Mouse (Mus musculus) right cerebral cortex, postnatal 25 days (tissue): ENCODE measurements around the gene Ammecr1.

ENCODE experiments used
- DNase-seq: peaks from one replicate; pipeline ENCODE4 v3.0.0; 2022

Ammecr1 gene

DNA sequence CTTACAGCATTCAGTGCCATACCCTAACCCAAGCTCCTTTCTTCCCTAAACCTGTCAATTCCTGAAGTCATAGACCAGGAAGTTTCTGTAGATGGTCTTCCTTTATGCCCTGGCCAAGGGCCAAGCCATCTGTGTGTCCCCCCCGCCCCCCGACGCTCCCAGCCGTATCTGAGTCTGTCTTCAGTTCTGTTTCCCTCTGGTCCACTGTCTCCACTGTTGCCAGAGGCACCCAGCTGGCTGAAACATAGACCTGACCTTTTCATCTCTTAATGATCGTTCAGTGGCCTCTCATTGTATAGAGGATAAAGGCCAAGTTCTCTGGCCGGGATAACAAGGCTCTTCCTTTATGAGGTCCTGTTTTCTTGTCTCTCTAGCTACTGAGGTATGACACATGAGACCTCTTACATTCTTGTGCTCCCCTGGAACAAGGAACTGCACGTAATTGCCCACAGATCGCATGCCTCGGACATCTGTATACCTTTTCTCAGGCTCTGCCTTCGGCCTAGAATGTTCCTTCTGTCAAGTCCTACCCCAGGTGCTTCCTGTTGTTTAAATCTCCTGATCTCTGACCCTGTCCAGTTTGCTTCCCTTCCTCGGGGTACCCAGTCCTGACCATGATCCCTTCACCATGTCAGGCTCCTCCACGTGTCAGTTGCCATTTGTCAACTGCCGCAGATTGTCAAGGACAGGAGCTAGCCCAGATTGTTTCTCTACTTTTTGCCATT lies 138.2 kb downstream of the Ammecr1 start:
- DNase-seq, result no peak

DNA sequence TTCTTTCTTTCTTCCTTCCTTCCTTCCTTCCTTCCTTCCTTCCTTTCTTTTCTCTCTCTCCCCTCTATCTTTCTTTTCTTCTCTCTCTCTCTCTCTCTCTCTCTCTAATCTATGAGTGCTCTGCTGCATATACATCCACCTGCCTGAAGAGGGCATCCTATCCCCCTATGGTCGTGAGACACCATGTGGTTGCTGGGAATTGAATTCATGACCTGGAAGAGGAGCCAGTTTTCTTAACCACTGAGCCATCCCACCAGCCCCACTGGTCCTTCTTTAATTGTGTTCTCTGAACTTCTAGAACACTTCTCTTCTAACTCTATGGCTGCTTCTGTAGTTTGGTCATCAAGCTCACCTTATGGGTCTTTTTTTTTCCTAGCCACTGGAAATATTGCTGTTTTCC lies 138.9 kb downstream of the Ammecr1 start:
- DNase-seq, result no peak

DNA sequence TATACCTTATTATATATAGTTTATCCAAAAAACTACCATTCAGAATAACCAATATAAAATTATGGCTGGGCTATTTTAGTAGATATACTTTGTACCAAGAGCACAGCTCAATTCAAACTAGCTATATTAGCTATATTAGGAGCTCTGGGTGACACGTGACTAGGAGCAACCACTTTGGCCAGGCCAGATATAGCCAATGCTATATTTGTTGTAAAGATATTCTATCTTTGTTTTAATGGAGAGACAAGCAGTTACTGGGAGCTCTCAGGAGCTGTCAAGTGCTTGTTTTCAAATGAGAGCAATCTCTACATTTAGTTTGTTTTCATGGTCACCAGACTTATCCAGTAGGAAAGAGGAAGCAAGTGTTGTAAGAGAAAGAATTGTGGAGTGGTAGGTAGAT lies 141.2 kb downstream of the Ammecr1 start:
- no peak for DNase-seq

DNA sequence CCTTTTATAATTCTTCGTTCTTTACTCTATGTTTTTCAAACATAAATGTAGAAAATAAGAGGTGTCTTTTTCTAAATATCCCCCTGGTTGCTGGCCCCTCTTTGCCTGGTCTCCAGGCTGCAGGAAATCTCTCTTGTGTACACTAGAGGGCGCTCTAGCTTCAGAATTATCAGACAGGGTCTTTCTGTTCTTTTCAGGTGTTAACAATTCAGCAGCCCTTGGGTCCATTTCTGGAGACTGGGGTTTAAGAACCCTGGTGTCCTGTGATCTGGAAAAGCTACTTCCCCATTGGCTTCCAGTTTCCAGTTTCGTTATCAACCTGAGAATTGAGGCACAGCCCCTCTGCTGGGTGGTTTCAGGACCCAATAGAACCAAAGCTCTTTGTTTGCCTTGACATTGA lies 144.7 kb downstream of the Ammecr1 start:
- DNase-seq, result no peak

DNA sequence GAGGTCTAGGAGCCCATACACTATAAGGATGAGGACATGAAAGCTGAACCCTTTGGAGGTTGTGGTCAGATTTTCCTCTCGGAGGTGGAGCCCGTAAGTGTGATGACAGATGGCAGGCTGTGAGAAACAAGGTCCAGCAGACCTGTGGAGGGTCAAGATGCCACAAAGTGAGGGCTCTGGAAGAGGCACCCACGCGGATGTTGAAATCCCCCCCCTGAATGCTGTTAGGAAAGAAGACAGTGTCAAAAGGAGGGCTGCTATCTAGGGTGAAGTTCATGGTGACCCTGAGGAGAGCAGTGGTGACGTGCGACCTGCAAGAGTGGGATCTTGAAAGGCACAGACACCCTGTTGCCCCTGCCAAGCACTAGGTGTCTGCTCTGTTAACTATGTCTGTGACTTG lies 145.3 kb downstream of the Ammecr1 start:
- no peak for DNase-seq

DNA sequence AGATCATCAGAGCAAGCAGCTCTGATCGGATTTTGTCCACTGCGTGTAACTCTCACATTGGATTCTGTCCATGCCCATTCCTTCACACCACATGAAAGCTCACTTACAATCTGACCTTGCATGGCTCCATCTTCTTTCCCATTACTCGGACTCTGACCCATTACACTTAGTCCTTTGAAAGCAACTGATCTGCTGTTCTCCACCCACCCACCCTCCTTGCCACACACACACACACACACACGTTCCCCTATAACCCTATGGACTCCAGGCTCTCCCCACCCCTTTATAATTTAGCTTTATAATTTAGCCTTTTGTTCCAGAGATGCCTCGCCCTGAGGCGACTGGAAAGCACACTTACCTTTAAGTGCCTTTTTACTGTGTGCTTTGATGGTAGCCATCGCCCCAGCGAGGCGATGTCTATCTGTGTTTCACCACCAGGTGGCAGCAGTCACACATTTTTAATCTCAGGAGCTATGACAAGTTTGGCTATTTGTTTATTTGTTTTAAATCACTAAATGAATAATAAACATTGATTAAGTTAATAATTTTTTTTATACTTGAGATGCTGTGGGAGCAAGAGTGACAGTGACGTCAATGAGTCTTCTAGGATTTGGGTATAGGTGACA lies 148.4 kb downstream of the Ammecr1 start:
- DNase-seq, result no peak

DNA sequence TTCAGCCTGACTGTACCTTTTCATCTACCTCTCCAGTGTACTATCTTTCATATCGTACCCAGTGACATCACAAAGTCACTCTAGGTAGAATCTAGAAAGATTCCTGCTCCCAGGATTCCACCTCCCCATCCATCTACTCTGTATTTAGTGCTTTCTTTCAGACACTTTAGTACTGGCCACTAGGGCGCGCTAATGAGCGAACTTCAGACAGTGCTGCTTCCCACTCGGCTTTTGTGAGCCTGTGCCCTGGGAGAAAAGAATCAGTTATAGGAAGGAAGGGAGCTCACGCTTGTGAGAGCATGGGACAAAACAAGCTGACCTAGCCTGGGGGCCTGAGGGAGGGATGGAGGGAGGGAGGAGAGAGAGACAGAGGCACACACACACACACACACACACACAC lies 153.4 kb downstream of the Ammecr1 start:
- DNase-seq, result peak; percentile 15

DNA sequence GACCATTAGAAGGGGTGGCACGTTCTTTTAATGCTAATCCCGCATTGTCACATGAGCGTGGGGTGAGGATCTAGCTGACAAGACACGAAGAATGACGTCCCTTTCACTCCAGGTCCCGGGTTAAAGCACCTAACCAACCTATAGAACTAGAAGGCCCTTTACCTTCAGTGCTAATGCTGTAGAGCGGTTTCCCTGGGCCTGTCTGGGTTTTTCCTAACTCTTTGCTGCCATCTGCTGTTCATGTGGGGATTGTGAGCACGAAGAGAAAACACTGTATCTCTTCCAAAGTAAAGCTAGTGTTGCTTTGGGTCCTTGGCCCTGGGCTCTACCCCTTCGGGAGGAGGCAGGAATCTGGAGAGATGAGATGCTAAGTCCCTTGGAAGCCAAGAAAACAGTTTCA lies 158.1 kb downstream of the Ammecr1 start:
- DNase-seq, result peak; percentile 21

DNA sequence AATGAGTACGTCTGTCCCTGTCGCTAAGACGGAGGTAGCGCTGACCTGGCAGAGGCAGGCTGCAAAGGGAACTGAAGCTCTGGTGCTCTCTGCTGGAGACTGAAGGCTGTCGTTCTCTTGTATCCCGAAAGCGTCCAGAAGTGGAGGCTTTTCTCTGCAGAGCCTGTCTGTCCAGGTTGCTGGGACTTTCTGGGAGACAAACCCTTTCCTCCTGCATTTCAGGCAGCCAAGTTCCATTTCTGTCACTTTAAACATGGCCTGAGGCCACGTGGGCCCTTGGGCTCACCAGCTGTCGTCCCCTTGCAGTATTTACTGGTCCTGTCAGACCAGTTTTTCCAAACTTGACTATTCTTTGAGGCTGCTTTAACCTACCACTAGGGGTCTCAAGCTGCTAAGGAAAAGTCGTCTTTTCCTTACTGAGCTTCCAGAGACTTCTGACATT lies 159.9 kb downstream of the Ammecr1 start:
- peak; percentile 10 for DNase-seq

DNA sequence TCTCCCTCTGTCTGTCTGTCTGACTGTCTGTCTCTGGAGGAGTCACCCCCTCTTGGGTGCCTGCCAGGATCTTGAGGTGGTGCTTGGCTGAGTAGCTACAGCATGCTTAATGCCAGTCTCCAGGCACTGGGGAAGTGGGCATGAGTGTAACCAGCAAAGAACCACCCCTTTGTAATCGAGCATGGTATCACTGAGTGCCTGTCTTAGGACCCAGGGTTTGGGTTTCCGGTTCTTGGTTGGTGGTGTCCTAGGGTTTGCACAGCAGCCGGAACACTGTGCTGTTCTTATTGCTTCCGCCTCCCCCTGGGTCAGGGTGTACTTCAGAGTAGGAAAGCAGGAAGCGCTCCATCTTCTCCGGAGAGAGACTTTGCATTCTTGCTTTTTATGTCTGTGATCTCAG lies 160.4 kb downstream of the Ammecr1 start:
- no peak for DNase-seq

DNA sequence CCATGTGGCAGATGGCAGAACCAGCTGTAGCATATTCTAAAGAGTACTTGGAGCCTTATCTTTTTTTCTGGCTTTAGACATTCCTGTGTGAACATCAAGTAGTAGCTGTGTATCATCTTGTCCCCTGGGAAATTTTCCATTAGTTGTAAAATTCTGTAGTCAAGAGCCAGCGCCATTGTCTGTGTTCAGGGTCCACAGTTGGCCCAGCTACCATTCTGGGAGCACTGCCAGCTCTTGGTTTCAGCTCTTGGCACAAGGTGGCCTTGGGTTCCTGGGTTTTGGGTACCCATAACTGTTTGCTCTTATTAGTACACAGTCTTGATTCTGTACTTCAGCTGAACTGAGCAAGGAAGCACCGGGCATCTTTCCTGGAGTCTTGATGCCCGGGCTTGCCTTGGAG lies 161.9 kb downstream of the Ammecr1 start:
- no peak for DNase-seq
